Mouse (Mus musculus) stomach, embryonic 16.5 days (tissue): ENCODE data around the gene Slc5a2. TPM values are rescaled to one million over a fixed set of nuclear protein-coding genes. Genes with fewer than 3 reads are reported as not detected.

Experiments used
- ATAC-seq: fragments of 200-750 bp; cut with Nextera tagmentation; 2 replicates; pipeline ENCODE4 v1.8.0; 2017; ENCODE audit warnings: moderate number of reproducible peaks, moderate TSS enrichment; ENCODE audit not compliant: insufficient read depth, low FRiP score
- H3K27ac ChIP-seq: fragments of 300-500 bp; sonication (generic); 2 replicates; pipeline ENCODE4 v1.5.1; 2014; ENCODE audit warnings: low read length
- H3K27me3 ChIP-seq: fragments of 300-500 bp; sonication (generic); 2 replicates; pipeline ENCODE4 v1.6.1; 2014; ENCODE audit warnings: low read length, control low read depth, mixed read lengths; ENCODE audit not compliant: control insufficient read depth, insufficient read depth
- H3K36me3 ChIP-seq: fragments of 300-500 bp; sonication (generic); 2 replicates; pipeline ENCODE4 v1.6.1; 2014; ENCODE audit warnings: low read length; ENCODE audit not compliant: control insufficient read depth, insufficient read depth
- H3K4me1 ChIP-seq: fragments of 300-500 bp; sonication (generic); 2 replicates; pipeline ENCODE4 v1.6.1; 2014; ENCODE audit warnings: low read length, control low read depth, mixed read lengths; ENCODE audit not compliant: control insufficient read depth, insufficient read depth
- H3K4me2 ChIP-seq: fragments of 300-500 bp; sonication (generic); 2 replicates; pipeline ENCODE4 v1.6.1; 2014; ENCODE audit warnings: low read depth, low read length, mixed read lengths
- H3K4me3 ChIP-seq: fragments of 300-500 bp; sonication (generic); replicated peaks from 2 replicates; pipeline ENCODE4 v1.5.1; 2014; ENCODE audit warnings: mild to moderate bottlenecking, low read length
- H3K9ac ChIP-seq: fragments of 300-500 bp; sonication (generic); 2 replicates; pipeline ENCODE4 v1.6.1; 2014; ENCODE audit warnings: low read length
- H3K9me3 ChIP-seq: fragments of 300-500 bp; sonication (generic); replicated peaks from 2 replicates; pipeline ENCODE4 v1.6.1; 2016; ENCODE audit warnings: low read length, control low read depth; ENCODE audit not compliant: control insufficient read depth
- WGBS: fragments of 180-500 bp; shearing (Covaris S2); extraction: QIAGEN DNeasy Blood & Tissue Kit; methylation state at CpG from one replicate; pipeline ENCODE4 v1.1.7; 2014; 5-methylcytosine and 5-hydroxymethylcytosine counted together
- polyA plus RNA-seq: library from polyadenylated mRNA; unstranded; fragments of >200 nt; fragmentation: Nextera tagmentation; extraction: Ambion mirVana; gene quantifications from 2 replicates; pipeline ENCODE4 v1.2.1, GENCODE M21; 2015

The Slc5a2 gene
- polyA plus RNA-seq, result 0.67 and 0.72 TPM in 2 replicates

DNA sequence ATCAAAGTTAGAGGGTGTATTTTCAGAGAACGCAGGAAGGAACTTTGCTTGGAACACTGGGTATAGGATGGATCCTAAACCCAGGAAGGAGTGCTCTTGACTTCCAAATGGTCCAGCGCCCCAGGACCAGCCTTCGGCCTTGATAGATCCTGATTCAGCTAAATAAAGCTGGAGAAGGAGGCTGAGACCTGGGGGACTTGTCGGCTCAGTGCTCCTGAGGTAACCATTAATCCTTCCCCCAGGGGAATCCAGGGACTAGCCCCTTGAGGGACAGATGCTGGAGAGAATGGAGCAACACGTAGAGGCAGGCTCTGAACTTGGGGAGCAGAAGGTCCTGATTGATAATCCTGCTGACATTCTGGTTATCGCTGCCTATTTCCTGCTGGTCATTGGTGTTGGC, at the start of gene Slc5a2:
Gene Slc5a2 (plus strand): TSS at position 247 of the 400 bp plus-strand sequence.
- Histone ChIP-seq H3K4me1 (0 out of 2 replicates have a peak, but pooled peaks cover 3% of the 10 kb centered on the region), H3K4me3 (no peak within 1 kb of the TSS), H3K9me3 (no peaks in the 10 kb centered on the region), H3K27me3 (no peaks in the 10 kb centered on the region), H3K4me2 (no peak within 1 kb of the TSS), H3K27ac (no peak within 1 kb of the TSS), H3K36me3 (no peaks in the 10 kb centered on the region), H3K9ac (no peak within 1 kb of the TSS)
- no peak for ATAC-seq
- 77% methylated on average over 6 of the region's 6 CpGs for WGBS

DNA sequence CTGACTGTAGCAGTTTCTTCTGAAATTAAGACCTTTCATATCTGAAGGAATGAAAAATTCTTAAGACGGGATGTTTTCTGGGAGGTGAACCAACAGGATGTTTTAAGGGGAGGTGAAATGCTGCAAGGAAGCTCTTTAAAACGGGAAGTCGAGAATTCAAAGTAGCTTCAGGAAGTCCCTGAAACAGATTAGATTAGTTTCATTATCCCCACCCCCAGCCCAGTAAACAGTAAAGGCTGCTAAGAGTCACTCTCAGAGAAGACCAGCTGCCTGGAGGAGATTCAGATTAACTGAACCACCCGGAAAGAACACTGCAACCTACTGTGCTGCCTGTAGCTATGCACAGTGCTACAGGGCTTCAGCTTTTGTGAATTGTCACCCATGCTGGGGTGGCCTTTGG, 45.5 kb upstream of the Slc5a2 start:
- WGBS, result 70% methylated on average over 4 of the region's 4 CpGs
- Histone ChIP-seq H3K9me3 (no peaks in the 10 kb centered on the region), H3K27ac (no peak overlapping the region), H3K4me2 (no peak overlapping the region), H3K36me3 (no peaks in the 10 kb centered on the region), H3K4me1 (no peaks in the 10 kb centered on the region), H3K9ac (no peak overlapping the region), H3K27me3 (no peaks in the 10 kb centered on the region), H3K4me3 (no peak overlapping the region)
- no peak for ATAC-seq

DNA sequence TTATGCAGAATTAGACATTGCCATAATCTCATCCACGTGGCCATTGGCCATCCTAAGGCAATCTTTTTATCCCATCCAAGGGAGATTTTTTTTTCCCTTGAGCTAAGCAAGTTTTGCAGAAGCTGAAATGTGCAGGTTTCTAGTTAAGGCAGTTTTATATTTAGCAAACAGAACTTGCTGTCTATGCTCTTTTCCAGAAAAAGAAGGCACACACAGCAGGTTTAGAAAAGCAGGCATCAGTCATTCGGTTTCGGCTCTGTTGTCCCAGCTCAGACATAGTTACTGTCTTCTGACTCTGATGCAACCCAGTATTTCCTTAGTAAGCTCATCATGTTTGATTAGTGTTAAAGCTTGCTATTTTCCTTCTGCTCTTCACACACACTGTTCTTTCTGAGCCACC, 44.5 kb upstream of the Slc5a2 start:
- no peak overlapping the region for H3K27ac ChIP-seq
- no peak for ATAC-seq
- no peaks in the 10 kb centered on the region for H3K36me3 ChIP-seq
- H3K4me2 ChIP-seq, result no peak overlapping the region
- no peaks in the 10 kb centered on the region for H3K27me3 ChIP-seq
- H3K4me1 ChIP-seq, result no peaks in the 10 kb centered on the region
- H3K4me3 ChIP-seq, result no peak overlapping the region
- no peaks in the 10 kb centered on the region for H3K9me3 ChIP-seq
- H3K9ac ChIP-seq, result no peak overlapping the region
- 87% methylated on average over 3 of the region's 3 CpGs for WGBS

GRCm38 (mm10) chr7:128231741-128232140, 33.7 kb upstream of the Slc5a2 start:
- H3K9me3 ChIP-seq, result no peaks in the 10 kb centered on the region
- no peak overlapping the region for H3K4me3 ChIP-seq
- no peak overlapping the region for H3K9ac ChIP-seq
- no peak overlapping the region for H3K4me2 ChIP-seq
- H3K27ac ChIP-seq, result no peak overlapping the region
- H3K27me3 ChIP-seq, result no peaks in the 10 kb centered on the region
- 36% methylated on average over 8 of the region's 8 CpGs for WGBS
- no peaks in the 10 kb centered on the region for H3K36me3 ChIP-seq
- H3K4me1 ChIP-seq, result peaks cover 3% of the 10 kb centered on the region
- ATAC-seq, result no peak

DNA sequence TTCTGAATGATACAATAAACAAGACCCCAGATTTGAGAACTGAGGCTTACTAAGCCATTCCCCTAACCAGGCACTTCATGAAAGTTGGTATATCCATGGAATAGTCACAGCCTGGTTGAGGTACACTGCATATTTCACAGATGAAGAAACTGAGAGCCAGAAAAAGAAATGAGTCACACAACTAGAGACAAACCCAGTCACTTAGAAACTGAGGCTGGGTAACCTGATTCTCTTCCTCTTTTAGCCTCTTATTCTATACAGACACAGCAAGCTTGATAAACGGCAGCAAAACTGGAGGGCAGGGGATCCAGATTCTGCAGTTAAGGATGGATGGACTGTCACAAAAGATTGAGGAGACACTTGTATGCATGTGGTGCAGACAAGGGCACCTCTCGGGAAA, 30.7 kb upstream of the Slc5a2 start:
- ATAC-seq, result no peak
- no peak overlapping the region for H3K4me3 ChIP-seq
- WGBS, result 74% methylated on average over 2 of the region's 2 CpGs
- H3K27me3 ChIP-seq, result no peaks in the 10 kb centered on the region
- H3K9ac ChIP-seq, result no peak overlapping the region
- peaks cover 5% of the 10 kb centered on the region for H3K4me1 ChIP-seq
- 0 out of 2 replicates have a peak, but pooled peaks cover under 1% of the 10 kb centered on the region for H3K36me3 ChIP-seq
- H3K27ac ChIP-seq, result no peak overlapping the region
- H3K4me2 ChIP-seq, result no peak overlapping the region
- H3K9me3 ChIP-seq, result no peaks in the 10 kb centered on the region

DNA sequence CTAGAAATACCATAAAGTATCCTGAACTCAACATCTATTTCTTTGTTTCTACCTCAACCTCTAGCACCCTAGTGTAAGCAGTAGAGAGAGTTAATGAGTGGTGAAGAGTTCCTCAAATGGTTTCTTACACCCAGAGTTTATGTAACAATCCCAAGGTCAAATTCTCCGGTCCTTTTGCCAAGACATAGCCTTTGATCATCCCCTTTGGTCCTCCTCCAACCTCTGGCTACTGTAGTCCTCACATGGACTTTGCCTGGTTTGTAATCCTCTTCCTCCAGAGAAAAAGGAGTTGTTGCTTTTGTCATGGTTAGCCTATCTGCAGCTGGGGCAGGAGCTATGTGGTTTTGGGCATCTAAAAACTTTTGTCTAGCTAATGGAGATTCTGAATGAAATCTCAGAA, 30.0 kb upstream of the Slc5a2 start:
- WGBS, result 66% methylated on average over 1 of the region's 1 CpGs
- no peak for ATAC-seq
- no peak overlapping the region for H3K27ac ChIP-seq
- no peak overlapping the region for H3K9ac ChIP-seq
- H3K9me3 ChIP-seq, result no peaks in the 10 kb centered on the region
- H3K4me2 ChIP-seq, result no peak overlapping the region
- H3K27me3 ChIP-seq, result no peaks in the 10 kb centered on the region
- peaks cover 5% of the 10 kb centered on the region for H3K4me1 ChIP-seq
- 0 out of 2 replicates have a peak, but pooled peaks cover 7% of the 10 kb centered on the region for H3K36me3 ChIP-seq
- no peak overlapping the region for H3K4me3 ChIP-seq

DNA sequence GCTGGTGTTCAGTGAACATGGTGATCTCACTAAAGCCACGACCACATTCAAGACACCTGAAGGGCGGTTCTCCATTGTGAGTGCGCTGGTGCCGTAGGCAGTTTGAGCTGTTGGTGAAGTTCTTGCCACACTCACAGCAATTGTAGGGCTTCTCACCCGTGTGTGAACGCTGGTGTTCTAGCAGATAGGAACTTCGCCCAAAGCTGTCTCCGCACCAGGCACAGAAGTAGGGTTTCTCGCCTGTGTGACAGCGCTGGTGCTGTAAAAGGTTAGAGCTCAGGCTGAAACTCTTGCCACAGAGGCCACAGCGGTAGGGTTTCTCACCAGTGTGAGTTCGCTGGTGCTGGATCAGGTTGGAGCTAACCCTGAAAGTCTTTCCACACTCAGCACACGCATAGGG, 29.0 kb upstream of the Slc5a2 start:
- Histone ChIP-seq H3K36me3 (0 out of 2 replicates have a peak, but pooled peaks cover 11% of the 10 kb centered on the region), H3K27ac (peak overlapping the region; percentile 99; the same call in 1 of the 2 replicates), H3K4me3 (no peak overlapping the region; the same call in 1 of the 2 replicates), H3K4me2 (0 out of 2 replicates have a peak overlapping the region, but pooled peaks have one; percentile 57), H3K9ac (peak overlapping the region; percentile 91), H3K27me3 (no peaks in the 10 kb centered on the region), H3K4me1 (peaks cover 5% of the 10 kb centered on the region), H3K9me3 (no peaks in the 10 kb centered on the region)
- WGBS, result 93% methylated on average over 13 of the region's 13 CpGs
- ATAC-seq, result no peak

GRCm38 (mm10) chr7:128236856-128237592, 28.4 kb upstream of the Slc5a2 start, which contains the start of gene Armc5:
Gene Armc5 (plus strand): TSS chr7:128237342.
- peak; percentile 43; the same call in 1 of the 2 replicates for ATAC-seq
- 21% methylated on average over 37 of the region's 37 CpGs for WGBS
- no peaks in the 10 kb centered on the region for H3K27me3 ChIP-seq

GRCm38 (mm10) chr7:128237593-128237926, 27.9 kb upstream of the Slc5a2 start:
- Histone ChIP-seq H3K9ac (peak overlapping the region; percentile 91), H3K4me2 (peak overlapping the region; percentile 57), H3K4me1 (peaks cover 5% of the 10 kb centered on the region), H3K27ac (peak overlapping the region; percentile 99), H3K36me3 (0 out of 2 replicates have a peak, but pooled peaks cover 11% of the 10 kb centered on the region), H3K4me3 (peak overlapping the region; percentile 72), H3K27me3 (no peaks in the 10 kb centered on the region), H3K9me3 (no peaks in the 10 kb centered on the region)
- ATAC-seq, result no peak
- WGBS, result 0% methylated on average over 25 of the region's 25 CpGs

More at GRCm38 (mm10) chr7:128236856-128237592, 28.4 kb upstream of the Slc5a2 start, which contains the start of gene Armc5:
- Histone ChIP-seq H3K4me3 (peak within 1 kb of the TSS; percentile 72), H3K9me3 (no peaks in the 10 kb centered on the region), H3K4me2 (peak within 1 kb of the TSS; percentile 57), H3K4me1 (peaks cover 5% of the 10 kb centered on the region), H3K27ac (peak within 1 kb of the TSS; percentile 99), H3K36me3 (0 out of 2 replicates have a peak, but pooled peaks cover 11% of the 10 kb centered on the region), H3K9ac (peak within 1 kb of the TSS; percentile 91)
